Mouse (Mus musculus) fat pad, adult 2 months (tissue): Measurements from ENCODE around the gene Hba-a2.

ENCODE experiments used
- DNase-seq: peaks from one replicate; pipeline ENCODE4 v3.0.0-alpha.2; 2011; ENCODE audit warnings: low read depth, low spot score; ENCODE audit errors: extremely low read depth

Gene Hba-a2

DNA sequence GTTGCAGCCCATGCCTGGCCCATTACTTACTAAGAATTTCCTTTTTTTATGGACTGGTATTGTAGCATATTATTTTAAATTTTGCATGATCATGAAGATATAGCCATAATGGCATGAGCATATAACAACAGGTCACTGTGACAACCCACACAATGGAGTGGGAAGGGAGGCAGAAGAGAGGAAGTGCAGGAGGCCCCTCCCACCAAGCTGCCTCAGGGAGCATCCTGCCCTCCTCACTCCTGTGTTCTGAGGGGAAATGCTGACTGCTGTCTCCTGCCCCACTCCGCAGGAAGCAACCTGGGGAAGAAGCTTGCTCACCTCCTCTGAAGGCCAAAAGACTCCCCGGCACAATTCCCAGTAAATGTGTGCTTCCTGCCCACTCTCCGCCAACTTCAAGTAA is 13.6 kb downstream of the Hba-a2 start:
- DNase-seq, result no peak

DNA sequence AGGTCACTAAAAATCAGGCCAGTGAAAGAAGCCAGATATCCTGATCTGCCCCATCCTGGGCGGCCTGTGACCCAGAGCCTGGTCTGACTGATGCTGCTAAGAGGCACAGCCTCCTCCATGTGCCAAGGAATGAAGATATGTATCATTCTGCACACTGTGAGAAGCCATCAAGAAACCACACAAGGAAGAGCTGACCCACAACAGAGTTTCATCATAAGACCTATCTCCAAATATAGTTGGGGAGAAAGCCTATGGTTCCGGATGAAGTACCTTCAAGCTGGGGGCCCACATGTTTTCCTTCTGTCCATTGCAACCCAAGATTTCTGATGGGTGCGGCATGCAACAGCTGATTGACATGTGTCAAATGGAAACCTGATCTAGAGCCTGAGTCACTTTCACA is 19.7 kb downstream of the Hba-a2 start:
- no peak for DNase-seq

DNA sequence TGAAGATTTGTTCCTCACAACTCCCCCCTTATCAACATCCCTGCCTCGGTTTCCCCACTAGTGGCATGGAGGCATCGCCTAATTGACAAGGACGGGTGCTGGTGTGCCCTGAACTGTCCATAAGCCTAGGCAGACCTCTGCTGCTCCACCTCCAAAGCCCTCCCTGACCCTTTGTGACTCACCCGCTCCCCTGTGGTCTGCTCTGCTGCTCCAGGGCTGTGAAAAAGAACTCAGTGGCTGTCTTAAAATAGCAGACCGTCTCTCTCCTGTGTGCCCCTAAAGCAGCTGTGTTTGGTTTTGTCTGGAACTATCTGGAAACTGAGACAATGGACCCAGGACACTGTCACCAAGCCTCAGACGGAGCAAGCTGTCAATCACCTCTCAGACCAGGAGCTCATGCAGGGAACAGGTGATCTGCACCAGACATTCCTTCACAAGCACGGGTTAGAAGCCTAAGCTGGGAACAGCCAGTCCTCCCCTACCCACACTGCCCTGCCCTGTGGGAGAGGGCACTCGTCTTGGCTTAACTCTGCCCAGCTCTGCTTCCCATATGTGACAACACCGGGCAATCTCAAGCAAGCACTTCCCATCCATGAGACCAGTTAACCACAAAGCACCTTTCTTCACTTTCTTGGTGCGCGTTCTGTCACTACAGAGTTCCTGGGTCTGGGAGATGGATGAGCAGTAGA is 24.4 kb downstream of the Hba-a2 start:
- DNase-seq, result no peak

DNA sequence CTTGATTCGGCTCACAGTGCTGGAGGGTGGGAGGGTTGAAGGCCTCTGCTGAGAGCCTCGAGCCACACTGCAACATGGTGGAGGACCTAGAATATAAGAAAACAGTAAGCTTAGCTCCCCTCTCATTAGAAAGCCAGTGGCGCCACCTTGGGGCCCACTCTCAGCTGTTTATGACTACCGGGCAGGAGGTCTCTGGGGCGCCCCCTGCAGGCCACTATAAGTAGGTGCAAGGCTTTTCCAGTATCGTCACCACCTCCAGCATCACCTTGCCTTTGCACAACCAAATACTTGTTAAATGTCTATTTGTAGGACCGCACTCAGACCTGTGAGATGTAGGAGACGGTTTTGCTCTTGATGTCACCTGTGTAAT is 24.9 kb downstream of the Hba-a2 start:
- no peak for DNase-seq

DNA sequence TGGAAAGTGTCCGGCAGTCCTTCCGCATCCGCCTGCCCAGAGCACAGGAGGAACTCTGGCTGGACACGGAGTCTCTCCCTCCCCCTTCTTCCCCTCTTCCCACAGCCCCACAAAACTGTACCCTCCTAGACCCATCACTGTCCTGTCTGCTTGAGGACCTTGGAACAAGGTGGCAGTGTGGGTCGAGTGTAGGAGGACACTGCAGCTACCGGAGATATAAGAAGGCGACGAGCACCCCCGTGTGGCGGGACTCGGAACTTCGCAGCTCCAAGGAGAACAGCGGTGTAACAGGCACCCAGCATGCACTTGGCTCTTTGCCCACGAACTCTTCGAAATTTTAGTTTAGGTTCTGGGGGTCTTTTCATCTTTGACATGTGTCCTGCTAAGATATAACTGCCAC is 28.3 kb downstream of the Hba-a2 start:
- no peak for DNase-seq

DNA sequence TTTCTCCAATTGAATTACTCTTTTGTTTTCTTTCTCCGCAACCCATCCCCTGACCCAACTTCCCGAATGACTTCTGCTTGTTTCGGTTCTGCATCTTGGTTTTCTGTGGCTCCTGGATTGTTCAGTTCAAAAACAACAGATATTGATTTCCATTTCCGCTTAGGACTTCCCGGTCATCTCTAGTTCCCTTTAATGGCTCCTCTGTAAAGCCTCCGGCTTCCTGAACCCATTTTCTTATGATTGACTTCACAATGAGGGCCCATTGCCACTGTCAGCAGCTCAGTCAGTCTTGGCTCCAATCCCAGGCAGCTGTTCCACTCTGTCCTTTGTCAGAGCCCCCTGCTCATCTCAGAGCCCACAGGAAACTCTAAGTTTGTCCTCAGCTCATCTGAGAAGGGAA is 34.8 kb downstream of the Hba-a2 start:
- no peak for DNase-seq

DNA sequence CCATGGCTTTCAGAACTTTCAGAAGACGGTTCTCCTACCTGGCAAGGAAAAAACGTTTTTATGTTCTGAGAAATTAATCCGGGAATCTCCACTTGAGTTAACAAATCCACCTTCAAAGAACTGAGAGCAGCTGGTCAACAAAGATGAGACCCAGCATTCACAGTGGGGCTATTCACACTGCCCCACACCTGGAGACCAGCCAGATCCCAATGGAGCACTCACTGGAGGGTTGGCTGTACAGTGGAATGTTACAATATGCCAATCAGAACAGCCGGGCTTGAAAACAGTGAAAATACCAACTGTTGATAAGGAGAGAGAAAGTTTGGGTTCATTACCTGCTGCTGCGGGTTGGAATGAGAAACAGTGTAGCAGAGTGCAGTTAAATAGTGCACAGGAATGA is 35.6 kb downstream of the Hba-a2 start:
- no peak for DNase-seq

DNA sequence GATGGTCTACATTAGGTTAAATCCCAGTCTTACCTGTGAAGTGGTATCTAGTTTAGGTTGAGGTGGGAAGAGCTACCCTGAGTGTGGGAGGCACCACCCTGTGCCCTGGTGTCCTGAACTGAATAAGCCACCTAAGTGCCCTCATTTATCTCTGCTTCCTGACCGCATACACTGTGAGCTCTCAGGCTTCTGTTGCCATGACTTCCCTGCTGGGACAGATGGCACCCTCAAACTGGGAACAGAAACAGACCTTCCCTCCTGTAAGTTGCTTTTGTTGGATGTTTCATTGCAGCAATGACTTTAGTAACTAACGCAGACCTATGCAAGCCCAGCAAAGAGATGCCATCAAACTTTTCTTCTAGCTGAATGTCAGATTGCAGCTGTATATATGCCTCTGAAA is 36.9 kb downstream of the Hba-a2 start:
- DNase-seq, result no peak

DNA sequence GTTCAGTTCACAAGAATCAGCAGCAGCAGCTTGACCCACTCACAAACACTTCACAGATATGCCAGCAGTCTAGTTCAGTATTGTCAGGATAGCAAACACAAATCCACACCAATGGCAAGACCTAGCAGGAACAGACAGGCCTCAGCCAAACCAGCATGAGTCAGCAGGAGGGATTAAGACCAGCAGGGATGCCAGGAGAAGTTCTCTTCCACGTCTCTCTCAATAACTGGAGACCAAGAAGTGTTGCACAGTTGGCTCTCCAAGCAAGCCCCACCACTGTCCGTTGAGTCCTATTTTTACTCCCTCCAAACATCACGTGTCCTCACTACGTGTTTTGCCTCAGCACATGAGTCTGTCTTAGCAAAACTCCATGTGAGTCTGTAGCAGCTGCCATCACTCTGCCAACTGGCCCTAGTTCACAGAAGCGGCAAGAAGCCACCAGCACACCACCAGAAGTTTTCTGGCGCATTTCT is 40.2 kb downstream of the Hba-a2 start:
- no peak for DNase-seq

DNA sequence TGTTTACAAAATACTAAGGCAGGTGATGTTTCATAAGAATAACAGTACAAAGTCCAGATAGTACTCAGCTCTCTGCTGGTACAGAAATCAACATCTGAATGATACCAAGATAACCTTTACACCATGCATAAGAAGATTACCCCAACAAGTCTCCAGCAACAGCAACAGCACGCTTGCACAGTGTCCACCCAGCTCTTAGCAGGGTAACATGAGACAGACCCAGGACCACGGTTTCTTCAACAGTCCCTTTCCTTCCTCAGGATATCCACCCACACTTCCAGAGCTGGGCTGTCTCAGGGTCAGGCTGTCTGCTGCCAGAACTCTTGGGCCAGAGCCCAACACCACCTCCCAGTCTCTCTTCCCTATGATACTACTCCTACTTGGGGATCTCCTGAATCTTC is 42.8 kb downstream of the Hba-a2 start:
- no peak for DNase-seq

DNA sequence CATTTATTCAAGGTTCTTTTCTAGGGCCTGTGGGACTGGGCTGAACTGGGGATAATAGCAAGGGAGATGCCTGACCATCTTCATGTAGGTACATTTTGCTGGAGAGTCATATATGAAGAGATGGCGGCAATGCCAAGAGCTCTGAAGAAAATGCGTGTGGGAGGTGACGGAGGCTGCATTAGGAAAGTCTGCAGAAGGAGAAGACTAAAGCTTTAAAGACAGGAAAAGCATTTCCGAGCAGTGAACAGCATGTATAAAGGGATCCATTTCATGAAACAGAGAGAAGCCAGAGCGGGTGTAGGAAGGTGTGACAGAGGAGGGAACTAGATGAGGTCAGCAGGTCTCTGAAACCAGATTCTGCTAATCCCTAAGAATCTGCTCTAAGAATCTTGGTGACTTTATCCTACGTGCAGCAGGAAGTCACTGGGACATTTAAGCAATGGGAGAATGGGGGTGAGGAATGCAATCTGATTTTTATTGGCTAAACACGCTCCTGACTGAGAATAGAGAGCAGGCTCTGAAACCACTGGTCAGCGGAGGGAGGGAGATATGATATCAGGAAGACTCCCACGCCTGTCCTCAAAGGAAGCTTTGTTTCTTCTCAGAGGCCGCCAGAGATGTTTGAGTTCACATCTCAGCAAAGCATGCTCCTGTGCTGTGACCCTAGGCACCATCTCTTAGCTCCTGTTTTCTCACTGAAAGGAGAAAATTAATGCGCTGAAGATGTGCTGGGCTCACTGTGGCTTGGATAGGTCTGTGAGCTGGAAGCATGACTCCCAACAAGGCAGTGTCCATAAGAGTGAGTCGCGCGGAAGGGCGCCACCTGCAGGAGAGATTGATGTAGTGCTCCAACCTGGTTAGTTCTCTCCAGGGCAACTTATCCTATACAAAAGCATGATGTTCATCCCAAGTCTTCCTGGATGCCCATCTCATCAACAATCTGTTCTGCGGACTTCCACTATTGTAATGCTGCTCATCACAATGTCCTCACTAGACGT is 44.5 kb downstream of the Hba-a2 start:
- no peak for DNase-seq

DNA sequence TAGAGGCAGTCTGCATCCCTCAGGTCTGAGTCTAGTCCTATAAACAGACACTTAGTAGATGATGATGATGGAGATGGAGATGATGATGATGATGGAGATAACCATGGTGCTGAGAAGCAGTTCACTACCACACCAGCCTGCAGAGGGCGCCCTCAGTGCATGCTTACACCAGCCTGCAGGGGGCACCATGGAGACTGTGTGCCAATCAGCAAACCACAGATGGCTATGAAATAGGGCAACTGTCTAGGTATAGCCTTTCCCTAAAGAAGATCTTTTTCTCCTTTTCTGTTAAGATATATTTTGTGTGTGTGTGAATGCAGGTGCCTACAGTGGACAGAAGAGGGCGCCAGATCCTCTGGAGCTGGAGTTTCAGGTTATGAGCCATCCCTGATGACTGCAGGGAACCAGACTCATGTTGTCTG is 46.5 kb downstream of the Hba-a2 start:
- no peak for DNase-seq

DNA sequence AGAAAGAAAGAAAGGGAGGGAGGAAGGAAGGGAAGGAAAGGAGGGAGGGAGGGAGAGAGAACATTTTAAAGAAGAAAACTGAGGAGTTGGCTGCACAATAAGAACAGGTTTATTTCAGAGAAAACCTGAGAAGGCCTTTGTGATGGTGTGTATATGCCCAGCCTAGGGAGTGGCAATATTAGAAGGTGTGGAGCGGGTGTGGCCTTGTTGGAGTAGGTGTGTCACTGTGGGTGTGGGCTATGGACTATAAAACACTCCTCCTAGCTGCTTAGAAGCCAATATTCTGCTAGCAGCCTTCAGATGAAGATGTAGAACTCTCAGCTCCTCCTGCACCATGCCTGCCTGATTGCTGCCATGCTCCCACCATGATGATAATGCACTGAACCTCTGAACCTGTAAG is 47.1 kb downstream of the Hba-a2 start:
- DNase-seq, result no peak

DNA sequence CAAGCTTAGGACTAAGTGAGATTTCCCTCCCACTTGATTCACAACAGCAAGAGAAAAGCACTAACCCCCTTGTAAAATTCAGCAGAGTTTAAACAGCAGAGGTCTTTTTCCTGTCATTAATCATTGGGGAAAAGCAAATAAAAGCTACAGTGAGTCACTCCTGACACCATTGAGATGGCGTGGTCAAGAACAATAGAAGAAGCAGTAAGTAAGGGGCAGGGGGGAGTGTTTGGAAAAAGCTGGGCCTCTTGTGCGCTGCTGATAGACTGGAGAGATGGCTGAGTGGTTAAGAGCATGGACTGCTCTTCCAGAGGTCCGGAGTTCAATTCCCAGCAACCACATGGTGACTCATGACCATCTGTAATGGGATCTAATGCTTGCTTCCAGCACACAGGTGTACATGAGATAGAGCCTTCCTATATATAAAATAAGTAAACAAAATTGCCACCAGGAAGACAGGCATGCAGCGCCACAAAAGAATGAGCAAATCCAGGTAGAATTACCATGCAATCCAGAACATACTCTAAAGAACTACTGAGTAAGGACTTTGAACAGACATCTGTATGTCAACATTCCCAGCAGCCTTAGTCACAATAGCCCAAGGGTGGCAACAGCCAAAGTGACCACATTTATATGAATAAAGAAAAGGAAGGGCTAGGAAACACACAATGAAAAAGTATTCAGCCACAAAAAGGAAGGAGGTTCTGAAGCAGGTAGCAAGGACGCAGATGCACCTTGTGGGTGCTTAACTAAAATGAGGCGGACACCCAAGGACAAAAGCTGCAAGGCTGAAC is 49.4 kb downstream of the Hba-a2 start:
- no peak for DNase-seq
